Mouse (Mus musculus): ENCODE results near the gene Sppl2b. TPM values are rescaled to one million over a fixed set of nuclear protein-coding genes. Genes with fewer than 3 reads are reported as not detected.
A peak's percentile ranks its signal among the peaks of the same experiment; 100 is the strongest.
"Not testable (repeated sequence)": the region's sequence is repeated elsewhere in the genome, so short reads cannot be mapped to it uniquely, and the experiment has no call there.

Sppl2b gene
- polyA plus RNA-seq, 1 experiment from 2014 or later: 43.7 TPM

GRCm38 (mm10) chr10:80813366-80813765 lies 41.7 kb upstream of the Sppl2b start, which contains the start of gene Jsrp1:
Jsrp1 (minus strand) TSS chr10:80813498.
- H3K36me3 ChIP-seq: no peaks in the 10 kb centered on the region
- H3K27me3 ChIP-seq: peaks cover 41% of the 10 kb centered on the region
- H3K4me3 ChIP-seq (replicated peaks): no peak within 1 kb of the TSS
- 0 out of 2 replicates have a peak within 1 kb of the TSS, but pooled peaks have one; percentile 23 for H3K9ac ChIP-seq (replicated peaks)
- 72% methylated on average over 4 of the region's 4 CpGs for WGBS
- no peak within 1 kb of the TSS for H3K4me2 ChIP-seq
- ATAC-seq (ENCODE audit: insufficient number of reproducible peaks, insufficient read depth, low FRiP score, low TSS enrichment, low read depth): no peak
- no peak within 1 kb of the TSS for H3K27ac ChIP-seq
- no peaks in the 10 kb centered on the region for H3K9me3 ChIP-seq
- H3K4me1 ChIP-seq (replicated peaks): peaks cover 16% of the 10 kb centered on the region

GRCm38 (mm10) chr10:80814800-80815199 lies 40.3 kb upstream of the Sppl2b start:
- Histone ChIP-seq H3K27me3 (peaks cover 28% of the 10 kb centered on the region), H3K36me3 (no peaks in the 10 kb centered on the region), H3K27ac (no peak overlapping the region), H3K4me2 (no peak overlapping the region), H3K4me1 (replicated peaks) (peaks cover 6% of the 10 kb centered on the region; the same call in 1 of the 2 replicates), H3K9ac (replicated peaks) (no peak overlapping the region), H3K9me3 (no peaks in the 10 kb centered on the region), H3K4me3 (replicated peaks) (no peak overlapping the region)
- ATAC-seq (ENCODE audit: insufficient number of reproducible peaks, insufficient read depth, low FRiP score, low TSS enrichment, low read depth): no peak
- WGBS: 74% methylated on average over 7 of the region's 7 CpGs

- peaks cover 13% of the 10 kb centered on the region for H3K27me3 ChIP-seq
- H3K9me3 ChIP-seq; ATAC-seq (ENCODE audit: insufficient number of reproducible peaks, insufficient read depth, low FRiP score, low TSS enrichment, low read depth); H3K36me3 ChIP-seq; H3K4me2 ChIP-seq; H3K4me3 ChIP-seq (replicated peaks); H3K4me1 ChIP-seq (replicated peaks); H3K9ac ChIP-seq (replicated peaks); H3K27ac ChIP-seq: not testable (repeated sequence)
- WGBS: 79% methylated on average over 3 of the region's 3 CpGs
Measured at GRCm38 (mm10) chr10:80816303-80816702, 38.8 kb upstream of the Sppl2b start.

GRCm38 (mm10) chr10:80817164-80817563 lies 37.9 kb upstream of the Sppl2b start:
- Histone ChIP-seq H3K27me3 (peaks cover 6% of the 10 kb centered on the region; the same call in 1 of the 2 replicates), H3K4me3 (replicated peaks) (no peak overlapping the region), H3K36me3 (no peaks in the 10 kb centered on the region), H3K4me2 (no peak overlapping the region), H3K4me1 (replicated peaks) (no peaks in the 10 kb centered on the region), H3K9me3 (no peaks in the 10 kb centered on the region), H3K27ac (no peak overlapping the region), H3K9ac (replicated peaks) (no peak overlapping the region)
- 73% methylated on average over 2 of the region's 2 CpGs for WGBS
- no peak for ATAC-seq (ENCODE audit: insufficient number of reproducible peaks, insufficient read depth, low FRiP score, low TSS enrichment, low read depth)

GRCm38 (mm10) chr10:80817955-80818354 lies 37.1 kb upstream of the Sppl2b start:
- H3K4me2 ChIP-seq; H3K27ac ChIP-seq; H3K4me3 ChIP-seq (replicated peaks); ATAC-seq (ENCODE audit: insufficient number of reproducible peaks, insufficient read depth, low FRiP score, low TSS enrichment, low read depth); H3K9ac ChIP-seq (replicated peaks); H3K9me3 ChIP-seq; H3K27me3 ChIP-seq; H3K36me3 ChIP-seq; H3K4me1 ChIP-seq (replicated peaks): not testable (repeated sequence)
- WGBS: 83% methylated on average over 7 of the region's 7 CpGs

- no peak for ATAC-seq (ENCODE audit: insufficient number of reproducible peaks, insufficient read depth, low FRiP score, low TSS enrichment, low read depth)
- H3K4me1 ChIP-seq (replicated peaks): no peaks in the 10 kb centered on the region
- H3K27me3 ChIP-seq: no peaks in the 10 kb centered on the region
- H3K36me3 ChIP-seq: no peaks in the 10 kb centered on the region
- no peaks in the 10 kb centered on the region for H3K9me3 ChIP-seq
- 53% methylated on average over 6 of the region's 6 CpGs for WGBS
- no peak overlapping the region for H3K4me2 ChIP-seq
- no peak overlapping the region for H3K27ac ChIP-seq
- no peak overlapping the region for H3K9ac ChIP-seq (replicated peaks)
- no peak overlapping the region for H3K4me3 ChIP-seq (replicated peaks)
Measured at GRCm38 (mm10) chr10:80818599-80819281, 36.3 kb upstream of the Sppl2b start.

- 50% methylated on average over 3 of the region's 3 CpGs for WGBS
- Histone ChIP-seq H3K4me2 (no peak overlapping the region), H3K4me1 (replicated peaks) (no peaks in the 10 kb centered on the region), H3K27ac (no peak overlapping the region), H3K9me3 (no peaks in the 10 kb centered on the region), H3K9ac (replicated peaks) (no peak overlapping the region), H3K36me3 (no peaks in the 10 kb centered on the region), H3K4me3 (replicated peaks) (no peak overlapping the region), H3K27me3 (no peaks in the 10 kb centered on the region)
- no peak for ATAC-seq (ENCODE audit: insufficient number of reproducible peaks, insufficient read depth, low FRiP score, low TSS enrichment, low read depth)
Measured at GRCm38 (mm10) chr10:80819406-80819805, 35.7 kb upstream of the Sppl2b start.

- H3K27me3 ChIP-seq: no peaks in the 10 kb centered on the region
- ATAC-seq (ENCODE audit: insufficient number of reproducible peaks, insufficient read depth, low FRiP score, low TSS enrichment, low read depth): no peak
- H3K4me1 ChIP-seq (replicated peaks): no peaks in the 10 kb centered on the region
- no peak overlapping the region for H3K4me3 ChIP-seq (replicated peaks)
- H3K27ac ChIP-seq: no peak overlapping the region
- H3K9ac ChIP-seq (replicated peaks): no peak overlapping the region
- WGBS: 45% methylated on average over 2 of the region's 2 CpGs
- H3K9me3 ChIP-seq: no peaks in the 10 kb centered on the region
- no peak overlapping the region for H3K4me2 ChIP-seq
- H3K36me3 ChIP-seq: no peaks in the 10 kb centered on the region
Measured at GRCm38 (mm10) chr10:80821991-80822390, 33.1 kb upstream of the Sppl2b start.

GRCm38 (mm10) chr10:80822528-80822927 lies 32.5 kb upstream of the Sppl2b start:
- no peak overlapping the region for H3K4me2 ChIP-seq
- H3K27ac ChIP-seq: no peak overlapping the region
- no peaks in the 10 kb centered on the region for H3K9me3 ChIP-seq
- H3K27me3 ChIP-seq: no peaks in the 10 kb centered on the region
- no peaks in the 10 kb centered on the region for H3K36me3 ChIP-seq
- H3K9ac ChIP-seq (replicated peaks): no peak overlapping the region
- H3K4me3 ChIP-seq (replicated peaks): no peak overlapping the region
- WGBS: 89% methylated on average over 5 of the region's 5 CpGs
- no peak for ATAC-seq (ENCODE audit: insufficient number of reproducible peaks, insufficient read depth, low FRiP score, low TSS enrichment, low read depth)
- peaks cover 2% of the 10 kb centered on the region for H3K4me1 ChIP-seq (replicated peaks)

- Histone ChIP-seq H3K4me2 (no peak overlapping the region), H3K9ac (replicated peaks) (no peak overlapping the region), H3K27me3 (no peaks in the 10 kb centered on the region), H3K27ac (no peak overlapping the region), H3K9me3 (no peaks in the 10 kb centered on the region), H3K36me3 (peaks cover 4% of the 10 kb centered on the region; the same call in 1 of the 2 replicates), H3K4me1 (replicated peaks) (peaks cover 9% of the 10 kb centered on the region), H3K4me3 (replicated peaks) (no peak overlapping the region)
- ATAC-seq (ENCODE audit: insufficient number of reproducible peaks, insufficient read depth, low FRiP score, low TSS enrichment, low read depth): no peak
- WGBS: 79% methylated on average over 1 of the region's 1 CpGs
Measured at GRCm38 (mm10) chr10:80823316-80823715, 31.8 kb upstream of the Sppl2b start.

GRCm38 (mm10) chr10:80823847-80824643 lies 31.0 kb upstream of the Sppl2b start:
- WGBS: 65% methylated on average over 8 of the region's 8 CpGs

More at GRCm38 (mm10) chr10:80823847-80824643, 31.0 kb upstream of the Sppl2b start:
- H3K9me3 ChIP-seq: no peaks in the 10 kb centered on the region
- no peak overlapping the region for H3K4me3 ChIP-seq (replicated peaks)
- no peaks in the 10 kb centered on the region for H3K27me3 ChIP-seq
- H3K27ac ChIP-seq: no peak overlapping the region
- peaks cover 8% of the 10 kb centered on the region for H3K36me3 ChIP-seq
- no peak overlapping the region for H3K9ac ChIP-seq (replicated peaks)
- peaks cover 13% of the 10 kb centered on the region for H3K4me1 ChIP-seq (replicated peaks)
- no peak overlapping the region for H3K4me2 ChIP-seq
- ATAC-seq (ENCODE audit: insufficient number of reproducible peaks, insufficient read depth, low FRiP score, low TSS enrichment, low read depth): no peak

Data from limb, embryonic 12.5 days (tissue).